Mouse (Mus musculus) midbrain, embryonic 13.5 days (tissue): ENCODE measurements around the gene Figla. TPM values are rescaled to one million over a fixed set of nuclear protein-coding genes. Genes with fewer than 3 reads are reported as not detected.
"Not testable (repeated sequence)": the region's sequence is repeated elsewhere in the genome, so short reads cannot be mapped to it uniquely, and the experiment has no call there.

Experiments
- ATAC-seq: fragments of 200-750 bp; cut with Nextera tagmentation; 2 replicates; pipeline ENCODE4 v1.8.0; 2017; ENCODE audit warnings: mild to moderate bottlenecking, moderate TSS enrichment, moderate library complexity
- H3K27ac ChIP-seq: fragments of 300-500 bp; sonication (generic); 2 replicates; pipeline ENCODE4 v1.5.1; 2015; ENCODE audit warnings: inconsistent platforms, mild to moderate bottlenecking, moderate library complexity
- H3K27me3 ChIP-seq: fragments of 300-500 bp; sonication (generic); 2 replicates; pipeline ENCODE4 v1.6.1; 2015; ENCODE audit warnings: mild to moderate bottlenecking, inconsistent platforms
- H3K36me3 ChIP-seq: fragments of 300-500 bp; sonication (generic); 2 replicates; pipeline ENCODE4 v1.6.1; 2015; ENCODE audit warnings: mild to moderate bottlenecking, inconsistent platforms
- H3K4me1 ChIP-seq: fragments of 300-500 bp; sonication (generic); replicated peaks from 2 replicates; pipeline ENCODE4 v1.6.1; 2015; ENCODE audit warnings: inconsistent platforms
- H3K4me2 ChIP-seq: fragments of 300-500 bp; sonication (generic); replicated peaks from 2 replicates; pipeline ENCODE4 v1.6.1; 2015; ENCODE audit warnings: moderate library complexity, mild to moderate bottlenecking, inconsistent platforms
- H3K4me3 ChIP-seq: fragments of 300-500 bp; sonication (generic); replicated peaks from 2 replicates; pipeline ENCODE4 v1.5.1; 2015; ENCODE audit warnings: mild to moderate bottlenecking, inconsistent platforms
- H3K9ac ChIP-seq: fragments of 300-500 bp; sonication (generic); replicated peaks from 2 replicates; pipeline ENCODE4 v1.6.1; 2015; ENCODE audit warnings: mild to moderate bottlenecking, inconsistent platforms
- H3K9me3 ChIP-seq: fragments of 300-500 bp; sonication (generic); 2 replicates; pipeline ENCODE4 v1.6.1; 2016; ENCODE audit warnings: mild to moderate bottlenecking, inconsistent platforms
- WGBS: fragments of 180-500 bp; shearing (Covaris S2); methylation state at CpG from one replicate; pipeline ENCODE4 v1.1.7; 2015; 5-methylcytosine and 5-hydroxymethylcytosine counted together
- polyA plus RNA-seq: library from polyadenylated mRNA; unstranded; fragments of >200 nt; fragmentation: Nextera tagmentation; extraction: Ambion mirVana; gene quantifications from 2 replicates; pipeline ENCODE4 v1.2.1, GENCODE M21; 2015

Figla gene
- polyA plus RNA-seq, 1 experiment from 2014 or later = not detected

GRCm38 (mm10) chr6:86004271-86005148 is 11.5 kb upstream of the Figla start:
- H3K9me3 ChIP-seq = no peaks in the 10 kb centered on the region
- peak overlapping the region; percentile 20; the same call in 1 of the 2 replicates for H3K4me3 ChIP-seq
- H3K36me3 ChIP-seq = no peaks in the 10 kb centered on the region
- no peaks in the 10 kb centered on the region for H3K27me3 ChIP-seq
- H3K4me1 ChIP-seq = 0 out of 2 replicates have a peak, but pooled peaks cover 7% of the 10 kb centered on the region
- peak overlapping the region; percentile 46 for H3K4me2 ChIP-seq
- WGBS = 13% methylated on average over 18 of the region's 18 CpGs
- peak; percentile 89 for ATAC-seq
- H3K27ac ChIP-seq = no peak overlapping the region
- no peak overlapping the region for H3K9ac ChIP-seq

DNA sequence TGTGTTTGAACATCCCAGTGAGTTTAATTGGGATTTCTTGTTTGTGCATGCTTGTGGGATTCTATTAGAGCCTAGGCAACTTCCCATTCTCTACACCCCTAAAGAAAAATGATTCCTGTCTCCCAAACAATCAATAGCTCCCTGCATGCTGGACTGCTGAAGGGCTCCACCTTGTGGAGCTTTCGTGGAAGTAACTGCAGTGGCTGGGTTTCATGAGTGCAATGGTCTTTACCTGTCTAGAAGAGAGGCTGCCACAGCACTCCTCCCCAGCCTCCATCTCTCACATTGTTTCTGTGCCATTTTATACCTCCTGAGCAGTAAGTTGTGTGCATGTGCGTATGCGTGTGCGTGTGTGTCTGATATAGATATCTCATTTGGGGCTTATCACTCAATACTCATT is 6.0 kb upstream of the Figla start:
- Histone ChIP-seq H3K9me3 (no peaks in the 10 kb centered on the region), H3K9ac (no peak overlapping the region), H3K4me1 (0 out of 2 replicates have a peak, but pooled peaks cover 4% of the 10 kb centered on the region), H3K27ac (no peak overlapping the region), H3K36me3 (no peaks in the 10 kb centered on the region), H3K27me3 (no peaks in the 10 kb centered on the region), H3K4me3 (no peak overlapping the region), H3K4me2 (no peak overlapping the region)
- ATAC-seq = 0 out of 2 replicates have a peak, but pooled peaks have one; percentile 58
- WGBS = 38% methylated on average over 4 of the region's 4 CpGs

DNA sequence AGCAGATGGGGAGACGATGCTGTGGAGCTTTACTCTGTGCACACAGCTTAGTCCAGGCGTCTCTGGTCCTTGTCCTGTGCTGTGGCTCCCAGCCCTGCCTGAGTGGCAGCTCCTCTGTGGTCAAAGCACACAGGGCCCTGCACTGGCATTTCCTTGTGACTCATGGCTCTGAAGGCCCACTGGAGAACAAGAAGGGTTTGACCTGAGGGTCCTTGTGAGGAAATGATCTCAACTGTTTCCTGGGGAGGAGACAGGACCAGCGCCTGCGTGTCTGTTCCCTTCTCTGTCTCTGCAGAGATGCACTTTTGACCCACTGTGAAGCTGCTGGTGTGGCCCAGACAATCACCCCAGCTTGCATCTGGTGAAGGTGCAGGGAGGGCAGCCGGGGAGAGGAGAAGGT is 1.2 kb upstream of the Figla start:
- not testable (repeated sequence) for H3K4me2 ChIP-seq, H3K9ac ChIP-seq, H3K9me3 ChIP-seq, H3K4me1 ChIP-seq, ATAC-seq, H3K27ac ChIP-seq, H3K27me3 ChIP-seq, H3K4me3 ChIP-seq, H3K36me3 ChIP-seq
- WGBS = 74% methylated on average over 5 of the region's 5 CpGs

- WGBS = 88% methylated on average over 23 of the region's 23 CpGs
- Histone ChIP-seq H3K4me1 (no peaks in the 10 kb centered on the region), H3K4me2 (no peak overlapping the region), H3K4me3 (no peak overlapping the region), H3K27ac (no peak overlapping the region), H3K9me3 (no peaks in the 10 kb centered on the region), H3K9ac (no peak overlapping the region), H3K27me3 (no peaks in the 10 kb centered on the region), H3K36me3 (no peaks in the 10 kb centered on the region)
- ATAC-seq = no peak
Observed at GRCm38 (mm10) chr6:86016793-86017350, 901 bp downstream of the Figla start.

DNA sequence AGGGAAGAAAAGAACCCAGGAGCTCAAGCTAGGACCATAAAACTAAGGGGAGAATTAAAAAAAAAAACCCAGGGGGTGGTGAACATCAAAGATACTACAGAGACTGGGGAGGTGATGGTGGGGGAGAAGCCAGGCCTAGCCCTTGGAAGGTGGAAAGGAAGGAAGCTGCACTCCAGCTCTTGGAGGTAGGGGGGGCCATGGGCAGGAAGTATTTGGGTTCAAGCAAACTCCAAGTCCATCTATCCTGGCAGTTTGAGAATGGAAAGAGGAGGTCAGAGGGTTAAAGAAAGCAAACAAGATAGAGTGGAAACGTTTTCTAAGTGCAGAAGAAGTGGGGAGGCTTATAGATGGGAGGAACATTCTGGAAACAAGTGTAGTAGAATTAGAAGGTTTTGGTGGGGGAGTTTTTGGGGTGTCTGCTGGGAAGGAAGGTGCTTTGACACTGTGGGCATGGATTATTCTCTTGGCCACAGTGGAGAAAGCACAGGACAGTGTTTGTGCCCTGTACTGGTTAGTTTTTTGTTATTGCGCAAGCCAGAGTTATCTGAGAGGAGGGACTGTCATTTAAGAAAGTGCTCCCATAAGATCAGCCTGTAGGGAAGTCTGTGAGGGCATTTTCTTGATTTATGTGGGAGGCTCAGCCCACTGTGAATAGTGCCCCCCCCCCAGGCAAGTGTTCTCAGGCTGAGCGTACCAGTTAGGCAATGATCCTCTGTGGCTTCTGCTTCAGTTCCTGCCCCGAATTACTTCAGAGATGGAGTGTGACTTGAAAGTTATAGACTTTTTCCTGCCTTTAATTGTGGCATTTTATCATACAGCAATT is 3.7 kb downstream of the Figla start:
- Histone ChIP-seq H3K36me3 (no peaks in the 10 kb centered on the region), H3K27ac (no peak overlapping the region), H3K9ac (no peak overlapping the region), H3K4me1 (no peaks in the 10 kb centered on the region), H3K4me3 (no peak overlapping the region), H3K27me3 (no peaks in the 10 kb centered on the region), H3K9me3 (no peaks in the 10 kb centered on the region), H3K4me2 (no peak overlapping the region)
- ATAC-seq = no peak
- WGBS = 73% methylated on average over 4 of the region's 4 CpGs

GRCm38 (mm10) chr6:86020948-86021347 is 5.0 kb downstream of the Figla start:
- H3K4me1 ChIP-seq = no peaks in the 10 kb centered on the region
- WGBS = 22% methylated on average over 3 of the region's 3 CpGs
- H3K9ac ChIP-seq = no peak overlapping the region
- no peak overlapping the region for H3K4me2 ChIP-seq
- H3K9me3 ChIP-seq = no peaks in the 10 kb centered on the region
- H3K4me3 ChIP-seq = no peak overlapping the region
- ATAC-seq = no peak
- H3K36me3 ChIP-seq = no peaks in the 10 kb centered on the region
- no peak overlapping the region for H3K27ac ChIP-seq
- H3K27me3 ChIP-seq = 0 out of 2 replicates have a peak, but pooled peaks cover 1% of the 10 kb centered on the region

DNA sequence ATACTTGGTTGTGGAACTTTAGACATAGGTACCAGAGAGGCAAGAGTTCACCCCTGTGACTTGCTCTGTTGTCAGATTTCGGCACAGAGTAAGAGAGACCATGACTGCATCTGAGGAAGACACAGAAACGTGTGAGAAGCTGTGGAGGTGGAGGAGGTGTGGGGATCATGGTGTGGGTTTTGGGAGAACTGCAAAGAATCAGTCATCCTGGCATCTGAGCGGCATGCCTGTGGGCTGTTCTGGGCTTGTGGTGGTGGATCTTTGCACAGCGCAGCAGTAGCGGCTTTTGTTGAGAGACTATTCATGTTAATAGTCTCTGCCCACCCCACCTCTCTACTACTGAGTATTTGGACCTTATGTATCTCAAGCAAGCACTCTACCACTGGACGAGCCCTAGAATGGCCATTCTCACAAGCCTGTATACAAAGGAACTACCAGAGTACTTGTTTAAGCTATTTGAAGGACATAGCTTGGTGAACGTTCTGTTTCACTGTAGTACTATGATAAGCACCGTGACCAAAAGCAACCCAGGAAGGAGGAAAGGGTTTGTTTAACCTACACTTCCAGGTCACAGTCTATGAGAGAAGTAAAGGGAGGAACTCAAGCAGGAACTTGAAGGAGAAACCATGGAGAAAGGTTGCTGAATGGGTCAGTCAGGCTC is 10.8 kb downstream of the Figla start:
- Histone ChIP-seq H3K4me3 (no peak overlapping the region), H3K4me1 (peaks cover 32% of the 10 kb centered on the region), H3K9ac (no peak overlapping the region), H3K4me2 (no peak overlapping the region), H3K27ac (no peak overlapping the region), H3K9me3 (no peaks in the 10 kb centered on the region), H3K36me3 (no peaks in the 10 kb centered on the region), H3K27me3 (0 out of 2 replicates have a peak, but pooled peaks cover 2% of the 10 kb centered on the region)
- no peak for ATAC-seq
- 84% methylated on average over 8 of the region's 8 CpGs for WGBS

GRCm38 (mm10) chr6:86028150-86028549 is 12.2 kb downstream of the Figla start:
- ATAC-seq = peak; percentile 59
- peak overlapping the region; percentile 84 for H3K4me3 ChIP-seq
- H3K9ac ChIP-seq = peak overlapping the region; percentile 97
- WGBS = 53% methylated on average over 2 of the region's 2 CpGs
- no peaks in the 10 kb centered on the region for H3K36me3 ChIP-seq
- H3K9me3 ChIP-seq = no peaks in the 10 kb centered on the region
- peak overlapping the region; percentile 81 for H3K4me2 ChIP-seq
- H3K27me3 ChIP-seq = 0 out of 2 replicates have a peak, but pooled peaks cover 2% of the 10 kb centered on the region
- H3K4me1 ChIP-seq = peaks cover 46% of the 10 kb centered on the region
- peak overlapping the region; percentile 97 for H3K27ac ChIP-seq

DNA sequence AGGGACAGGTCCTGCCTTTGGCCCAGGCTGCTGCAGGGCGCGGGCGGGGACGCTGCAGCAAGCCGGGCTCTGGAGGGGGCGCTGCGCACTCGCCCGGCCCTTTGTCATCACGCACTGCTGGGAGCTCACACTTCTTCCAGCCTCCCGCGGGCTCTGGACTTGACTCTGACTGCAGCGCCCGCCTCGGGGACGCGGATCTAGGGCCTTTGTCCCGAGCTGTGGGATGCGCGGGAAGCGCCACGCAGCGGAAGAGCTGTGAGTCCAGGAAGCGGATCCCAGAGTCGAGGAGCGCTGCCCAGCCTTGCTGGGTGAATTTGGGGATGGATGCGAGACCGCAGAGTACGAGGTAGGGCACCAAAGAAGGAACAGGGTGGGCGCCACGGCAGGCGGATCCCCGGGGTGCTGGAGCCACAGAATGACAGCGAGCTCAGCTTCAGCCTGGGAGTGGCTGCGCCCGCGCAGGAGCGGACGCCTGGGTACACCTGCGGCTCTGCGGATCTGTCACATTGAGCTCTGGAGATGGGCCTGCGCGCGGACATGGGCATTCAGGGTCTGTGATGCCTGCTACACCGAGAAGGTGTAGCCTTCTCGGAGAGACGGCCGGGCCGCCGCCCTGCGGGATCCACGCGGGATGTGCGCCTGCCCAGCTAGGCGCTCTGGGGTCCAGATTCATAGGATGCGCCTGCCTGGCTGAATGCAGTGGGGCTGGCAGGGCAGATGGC is 12.8 kb downstream of the Figla start, which contains the start of gene Add2:
Gene Add2 (plus strand): TSS at position 81 of the 722 bp plus-strand sequence.
- WGBS = under 1% methylated on average over 56 of the region's 56 CpGs
- no peaks in the 10 kb centered on the region for H3K36me3 ChIP-seq
- peaks cover 52% of the 10 kb centered on the region for H3K4me1 ChIP-seq
- no peaks in the 10 kb centered on the region for H3K9me3 ChIP-seq
- H3K27ac ChIP-seq = peak within 1 kb of the TSS; percentile 97
- H3K27me3 ChIP-seq = 0 out of 2 replicates have a peak, but pooled peaks cover 2% of the 10 kb centered on the region
- peak within 1 kb of the TSS; percentile 81 for H3K4me2 ChIP-seq
- H3K9ac ChIP-seq = peak within 1 kb of the TSS; percentile 97
- ATAC-seq = peak; percentile 92
- peak within 1 kb of the TSS; percentile 84 for H3K4me3 ChIP-seq

- Histone ChIP-seq H3K27me3 (0 out of 2 replicates have a peak, but pooled peaks cover 2% of the 10 kb centered on the region), H3K27ac (peak overlapping the region; percentile 97), H3K4me1 (peaks cover 56% of the 10 kb centered on the region), H3K36me3 (no peaks in the 10 kb centered on the region), H3K4me2 (peak overlapping the region; percentile 81), H3K9me3 (no peaks in the 10 kb centered on the region), H3K4me3 (peak overlapping the region; percentile 84), H3K9ac (peak overlapping the region; percentile 97)
- ATAC-seq = 0 out of 2 replicates have a peak, but pooled peaks have one; percentile 22
- 5% methylated on average over 6 of the region's 6 CpGs for WGBS
Observed at GRCm38 (mm10) chr6:86029323-86029713, 13.3 kb downstream of the Figla start.

DNA sequence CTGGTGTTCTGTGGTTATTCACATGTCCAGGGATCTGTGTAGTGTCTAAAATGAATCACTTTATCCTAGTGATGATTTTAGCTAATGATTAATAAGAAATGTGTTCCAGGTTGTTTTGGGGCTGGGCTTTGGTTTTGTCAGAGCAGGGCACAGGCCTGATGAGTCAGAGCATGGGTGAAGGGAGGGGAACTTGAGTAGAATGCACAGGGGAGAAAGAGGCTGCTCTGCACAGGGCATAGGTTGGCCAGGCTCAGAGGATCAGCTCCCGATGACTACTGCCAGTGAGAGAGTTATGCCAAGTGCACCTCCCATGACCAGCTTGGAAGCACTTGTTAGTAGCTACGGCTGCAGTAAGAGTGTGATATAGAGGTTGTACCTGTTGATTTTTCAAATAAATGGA is 15.6 kb downstream of the Figla start:
- no peak for ATAC-seq
- Histone ChIP-seq H3K4me1 (peaks cover 61% of the 10 kb centered on the region), H3K36me3 (no peaks in the 10 kb centered on the region), H3K27ac (no peak overlapping the region), H3K4me3 (peak overlapping the region; percentile 84), H3K27me3 (no peaks in the 10 kb centered on the region), H3K4me2 (peak overlapping the region; percentile 81), H3K9ac (peak overlapping the region; percentile 97), H3K9me3 (no peaks in the 10 kb centered on the region)
- 75% methylated on average over 2 of the region's 2 CpGs for WGBS
